Mouse (Mus musculus) kidney, postnatal 36 days (tissue): ENCODE data around the gene Rln3.
A peak's percentile ranks its signal among the peaks of the same experiment; 100 is the strongest.
"Not testable (repeated sequence)": the region's sequence is repeated elsewhere in the genome, so short reads cannot be mapped to it uniquely, and the experiment has no call there.

Experiments used
- DNase-seq, 2 experiments: peaks; one replicate each; pipeline ENCODE4 v3.0.0; 2021 to 2022; ENCODE audit warnings: mixed read lengths in 2 of 2

Gene Rln3

GRCm38 (mm10) chr8:84015833-84016232, 29.0 kb downstream of the Rln3 start:
- no peak for DNase-seq

- peak; percentile 74 to 82 for DNase-seq
Measured at GRCm38 (mm10) chr8:84012499-84013165, 32.2 kb downstream of the Rln3 start.

GRCm38 (mm10) chr8:84011705-84012498, 32.9 kb downstream of the Rln3 start, which contains the start of gene 2210011C24Rik:
Gene 2210011C24Rik, minus strand, starts transcription at chr8:84012171.
- peak; percentile 86 to 89 for DNase-seq

GRCm38 (mm10) chr8:84010625-84011611, 33.9 kb downstream of the Rln3 start:
- DNase-seq, result peak; percentile 82 to 93

- DNase-seq, result peak; percentile 92 to 95
Measured at GRCm38 (mm10) chr8:84009876-84010275, 34.9 kb downstream of the Rln3 start.

- peak in 1 of 2 experiments; percentile 38 for DNase-seq
Measured at GRCm38 (mm10) chr8:84008362-84008761, 36.4 kb downstream of the Rln3 start.

- not testable (repeated sequence) for DNase-seq
Measured at GRCm38 (mm10) chr8:84005502-84005901, 39.3 kb downstream of the Rln3 start.

- peak; percentile 97 to 98 for DNase-seq
Measured at GRCm38 (mm10) chr8:84004533-84005201, 40.1 kb downstream of the Rln3 start.

GRCm38 (mm10) chr8:84003612-84004246, 41.1 kb downstream of the Rln3 start:
- DNase-seq, result no peak

- DNase-seq, result peak; percentile 71 to 74
Measured at GRCm38 (mm10) chr8:84002957-84003611, 41.7 kb downstream of the Rln3 start.

GRCm38 (mm10) chr8:84001281-84002000, 43.4 kb downstream of the Rln3 start, which contains the start of gene 1700067K01Rik:
Gene 1700067K01Rik, plus strand, starts transcription at chr8:84001502.
- DNase-seq, result peak in 1 of 2 experiments; percentile 22

- peak in 1 of 2 experiments; percentile 19 for DNase-seq
Measured at GRCm38 (mm10) chr8:83999825-84000224, 45.0 kb downstream of the Rln3 start.

- DNase-seq, result peak in 1 of 2 experiments; percentile 45
Measured at GRCm38 (mm10) chr8:83999057-83999705, 45.6 kb downstream of the Rln3 start.

GRCm38 (mm10) chr8:83998231-83999056, 46.4 kb downstream of the Rln3 start:
- peak; percentile 75 to 81 for DNase-seq

GRCm38 (mm10) chr8:83997511-83998141, 47.2 kb downstream of the Rln3 start, which contains the start of gene Samd1:
Gene Samd1, plus strand, starts transcription at chr8:83997672.
- peak in 1 of 2 experiments; percentile 72 for DNase-seq

- DNase-seq, result peak; percentile 96 to 97
Measured at GRCm38 (mm10) chr8:83996567-83997505, 48.0 kb downstream of the Rln3 start.

- peak in 1 of 2 experiments; percentile 16 for DNase-seq
Measured at GRCm38 (mm10) chr8:83995973-83996372, 48.8 kb downstream of the Rln3 start.
